Comparison of ENCODE assay signal across 8 mouse cellular contexts in genomic region chr2:5403850-5404249, GRCm38 (mm10).
A peak's percentile ranks its signal among the peaks of the same experiment; 100 is the strongest.
DNase-seq lines count a peak whose midpoint lies in the region; ATAC-seq lines count a peak whose summit lies in the region.

No protein-coding gene starts in this region.

- H3K9me3 ChIP-seq in neural tube, embryonic 15.5 days (replicated peaks) = no peaks in the 10 kb centered on the region
- H3K9me3 ChIP-seq in embryonic facial prominence, embryonic 11.5 days (replicated peaks; ENCODE audit: control insufficient read depth, low read length) = no peaks in the 10 kb centered on the region
- H3K9me3 ChIP-seq in kidney, embryonic 16.5 days (ENCODE audit: low read length) = no peaks in the 10 kb centered on the region

- no peak overlapping the region for H3K4me3 ChIP-seq in neural tube, embryonic 15.5 days (replicated peaks)
- H3K4me3 ChIP-seq in embryonic facial prominence, embryonic 11.5 days (ENCODE audit: low read depth, low read length) = no peak overlapping the region
- no peak overlapping the region for H3K4me3 ChIP-seq in kidney, embryonic 16.5 days (ENCODE audit: low read length)

- DNase-seq in cerebellum, postnatal 14 days = peak; percentile 20 to 45
- DNase-seq in neural tube, embryonic 10.5 days (ENCODE audit: extremely low spot score, low spot score) = peak; percentile 21
- DNase-seq in embryonic facial prominence, embryonic 11.5 days (ENCODE audit: low spot score) = peak; percentile 49
- DNase-seq in splenic B cell, adult 2 months (ENCODE audit: low read depth, low spot score) = peak; percentile 69
- no peak for DNase-seq in ovary, postnatal 10 days (ENCODE audit: low spot score)

- no peak overlapping the region for H3K4me2 ChIP-seq in neural tube, embryonic 15.5 days
- H3K4me2 ChIP-seq in embryonic facial prominence, embryonic 11.5 days (ENCODE audit: low read depth, low read length) = no peak overlapping the region
- H3K4me2 ChIP-seq in kidney, embryonic 16.5 days (replicated peaks; ENCODE audit: low read depth, low read length) = no peak overlapping the region

- no peaks in the 10 kb centered on the region for H3K27me3 ChIP-seq in neural tube, embryonic 15.5 days (replicated peaks)
- H3K27me3 ChIP-seq in embryonic facial prominence, embryonic 11.5 days (ENCODE audit: control insufficient read depth, insufficient read depth, low read length) = no peaks in the 10 kb centered on the region
- no peaks in the 10 kb centered on the region for H3K27me3 ChIP-seq in splenic B cell, adult 2 months (ENCODE audit: control insufficient read depth, insufficient read depth, low read length, poor library complexity, severe bottlenecking)
- H3K27me3 ChIP-seq in kidney, embryonic 16.5 days (ENCODE audit: insufficient read depth, low read length) = no peaks in the 10 kb centered on the region

- no peak overlapping the region for H3K27ac ChIP-seq in neural tube, embryonic 15.5 days (replicated peaks)
- no peak overlapping the region for H3K27ac ChIP-seq in embryonic facial prominence, embryonic 11.5 days (replicated peaks; ENCODE audit: low read depth, low read length)
- no peak overlapping the region for H3K27ac ChIP-seq in kidney, embryonic 16.5 days (ENCODE audit: low read length)

- 66% methylated on average over 3 of the region's 3 CpGs for WGBS in neural tube, embryonic 15.5 days
- 57% methylated on average over 3 of the region's 3 CpGs for WGBS in embryonic facial prominence, embryonic 11.5 days
- WGBS in kidney, embryonic 16.5 days = 60% methylated on average over 3 of the region's 3 CpGs

- H3K36me3 ChIP-seq in neural tube, embryonic 15.5 days = no peaks in the 10 kb centered on the region
- no peaks in the 10 kb centered on the region for H3K36me3 ChIP-seq in embryonic facial prominence, embryonic 11.5 days (replicated peaks; ENCODE audit: control insufficient read depth, insufficient read depth, low read depth, low read length)
- no peaks in the 10 kb centered on the region for H3K36me3 ChIP-seq in splenic B cell, adult 2 months (ENCODE audit: control insufficient read depth, insufficient read depth, low read length, poor library complexity, severe bottlenecking)
- H3K36me3 ChIP-seq in kidney, embryonic 16.5 days (ENCODE audit: insufficient read depth, low read length) = no peaks in the 10 kb centered on the region

- no peak for ATAC-seq in cerebellum, adult (ENCODE audit: insufficient number of reproducible peaks, low FRiP score, low TSS enrichment)
- ATAC-seq in neural tube, embryonic 15.5 days (ENCODE audit: low FRiP score) = no peak
- no peak for ATAC-seq in embryonic facial prominence, embryonic 11.5 days (replicated peaks; ENCODE audit: insufficient number of reproducible peaks, low FRiP score, low TSS enrichment, low read depth)
- no peak for ATAC-seq in kidney, embryonic 16.5 days (ENCODE audit: low FRiP score, low TSS enrichment)

- no peaks in the 10 kb centered on the region; the same call in 1 of the 2 replicates for H3K4me1 ChIP-seq in neural tube, embryonic 15.5 days
- no peaks in the 10 kb centered on the region for H3K4me1 ChIP-seq in embryonic facial prominence, embryonic 11.5 days (ENCODE audit: control insufficient read depth, insufficient read depth, low read length)
- H3K4me1 ChIP-seq in kidney, embryonic 16.5 days (ENCODE audit: insufficient read depth, low read length) = no peaks in the 10 kb centered on the region

- no peak overlapping the region for H3K9ac ChIP-seq in neural tube, embryonic 15.5 days (replicated peaks)
- H3K9ac ChIP-seq in embryonic facial prominence, embryonic 11.5 days (replicated peaks; ENCODE audit: low read length) = no peak overlapping the region
- no peak overlapping the region for H3K9ac ChIP-seq in kidney, embryonic 16.5 days (replicated peaks; ENCODE audit: low read length)
